Mouse (Mus musculus): ENCODE measurements at regions not wholly inside any gene's neighbourhood (a gene's known extent, or its start where the extent isn't known, plus 50 kb on each side); places are given as distances from the start of the nearest gene placed in this dataset.

GRCm38 (mm10) chr13:28607551-28608114 lies 345.9 kb downstream of the Sox4 start:
- no peaks in the 10 kb centered on the region for H3K9me3 ChIP-seq (ENCODE audit: control insufficient read depth, low read length)
- ATAC-seq (replicated peaks; ENCODE audit: low FRiP score) (no peak), DNase-seq (ENCODE audit: low spot score) (no peak)
- H3K4me2 ChIP-seq (ENCODE audit: low read depth, low read length, severe bottlenecking): no peak overlapping the region
- WGBS: 71% methylated on average over 6 of the region's 6 CpGs
- H3K36me3 ChIP-seq (ENCODE audit: control insufficient read depth, insufficient read depth, low read length): no peaks in the 10 kb centered on the region
- no peaks in the 10 kb centered on the region for H3K4me1 ChIP-seq (replicated peaks; ENCODE audit: control insufficient read depth, insufficient read depth, low read length)
- no peak overlapping the region for H3K4me3 ChIP-seq (ENCODE audit: low read depth, low read length)
- no peaks in the 10 kb centered on the region for H3K27me3 ChIP-seq (ENCODE audit: control insufficient read depth, insufficient read depth, low read length)
- no peak overlapping the region for H3K27ac ChIP-seq (ENCODE audit: low read depth, low read length)
- H3K9ac ChIP-seq (ENCODE audit: low read length): no peak overlapping the region

- Histone ChIP-seq H3K36me3 (ENCODE audit: control insufficient read depth, insufficient read depth, low read length) (no peaks in the 10 kb centered on the region), H3K4me2 (ENCODE audit: low read depth, low read length, severe bottlenecking) (no peak overlapping the region), H3K27ac (ENCODE audit: low read depth, low read length) (no peak overlapping the region), H3K27me3 (ENCODE audit: control insufficient read depth, insufficient read depth, low read length) (no peaks in the 10 kb centered on the region), H3K4me1 (replicated peaks; ENCODE audit: control insufficient read depth, insufficient read depth, low read length) (no peaks in the 10 kb centered on the region), H3K9me3 (ENCODE audit: control insufficient read depth, low read length) (no peaks in the 10 kb centered on the region), H3K9ac (ENCODE audit: low read length) (no peak overlapping the region), H3K4me3 (ENCODE audit: low read depth, low read length) (no peak overlapping the region)
- DNase-seq (ENCODE audit: low spot score) (no peak), ATAC-seq (replicated peaks; ENCODE audit: low FRiP score) (no peak)
- WGBS: 89% methylated on average over 1 of the region's 1 CpGs
Observed at GRCm38 (mm10) chr13:28606651-28607050, 346.9 kb downstream of the Sox4 start.

- no peak overlapping the region for H3K4me2 ChIP-seq (ENCODE audit: low read depth, low read length, severe bottlenecking)
- H3K9me3 ChIP-seq (ENCODE audit: control insufficient read depth, low read length): no peaks in the 10 kb centered on the region
- no peaks in the 10 kb centered on the region for H3K27me3 ChIP-seq (ENCODE audit: control insufficient read depth, insufficient read depth, low read length)
- ATAC-seq (replicated peaks; ENCODE audit: low FRiP score) (no peak), DNase-seq (ENCODE audit: low spot score) (no peak)
- H3K4me1 ChIP-seq (replicated peaks; ENCODE audit: control insufficient read depth, insufficient read depth, low read length): no peaks in the 10 kb centered on the region
- H3K9ac ChIP-seq (ENCODE audit: low read length): no peak overlapping the region
- H3K27ac ChIP-seq (ENCODE audit: low read depth, low read length): no peak overlapping the region
- 71% methylated on average over 1 of the region's 1 CpGs for WGBS
- no peak overlapping the region for H3K4me3 ChIP-seq (ENCODE audit: low read depth, low read length)
- H3K36me3 ChIP-seq (ENCODE audit: control insufficient read depth, insufficient read depth, low read length): no peaks in the 10 kb centered on the region
Observed at GRCm38 (mm10) chr13:28605833-28606232, 347.7 kb downstream of the Sox4 start.

GRCm38 (mm10) chr13:28604016-28604415 lies 346.7 kb downstream of the Gm11361 start:
- no peak overlapping the region for H3K9ac ChIP-seq (ENCODE audit: low read length)
- no peaks in the 10 kb centered on the region for H3K9me3 ChIP-seq (ENCODE audit: control insufficient read depth, low read length)
- no peak overlapping the region for H3K4me2 ChIP-seq (ENCODE audit: low read depth, low read length, severe bottlenecking)
- H3K36me3 ChIP-seq (ENCODE audit: control insufficient read depth, insufficient read depth, low read length): no peaks in the 10 kb centered on the region
- ATAC-seq (replicated peaks; ENCODE audit: low FRiP score) (no peak), DNase-seq (ENCODE audit: low spot score) (no peak)
- H3K27me3 ChIP-seq (ENCODE audit: control insufficient read depth, insufficient read depth, low read length): no peaks in the 10 kb centered on the region
- 77% methylated on average over 6 of the region's 6 CpGs for WGBS
- no peak overlapping the region for H3K27ac ChIP-seq (ENCODE audit: low read depth, low read length)
- H3K4me3 ChIP-seq (ENCODE audit: low read depth, low read length): no peak overlapping the region
- H3K4me1 ChIP-seq (replicated peaks; ENCODE audit: control insufficient read depth, insufficient read depth, low read length): no peaks in the 10 kb centered on the region

GRCm38 (mm10) chr13:28600792-28601191 lies 343.5 kb downstream of the Gm11361 start:
- H3K4me1 ChIP-seq (replicated peaks; ENCODE audit: control insufficient read depth, insufficient read depth, low read length): no peaks in the 10 kb centered on the region
- no peak overlapping the region for H3K27ac ChIP-seq (ENCODE audit: low read depth, low read length)
- ATAC-seq (replicated peaks; ENCODE audit: low FRiP score) (no peak), DNase-seq (ENCODE audit: low spot score) (no peak)
- H3K27me3 ChIP-seq (ENCODE audit: control insufficient read depth, insufficient read depth, low read length): no peaks in the 10 kb centered on the region
- H3K4me3 ChIP-seq (ENCODE audit: low read depth, low read length): no peak overlapping the region
- no peaks in the 10 kb centered on the region for H3K36me3 ChIP-seq (ENCODE audit: control insufficient read depth, insufficient read depth, low read length)
- no peak overlapping the region for H3K4me2 ChIP-seq (ENCODE audit: low read depth, low read length, severe bottlenecking)
- WGBS: 72% methylated on average over 5 of the region's 5 CpGs
- H3K9me3 ChIP-seq (ENCODE audit: control insufficient read depth, low read length): no peaks in the 10 kb centered on the region
- no peak overlapping the region for H3K9ac ChIP-seq (ENCODE audit: low read length)

- no peak overlapping the region for H3K4me3 ChIP-seq (ENCODE audit: low read depth, low read length)
- H3K27ac ChIP-seq (ENCODE audit: low read depth, low read length): no peak overlapping the region
- H3K36me3 ChIP-seq (ENCODE audit: control insufficient read depth, insufficient read depth, low read length): peaks cover 4% of the 10 kb centered on the region; the same call in 1 of the 2 replicates
- no peak overlapping the region for H3K4me2 ChIP-seq (ENCODE audit: low read depth, low read length, severe bottlenecking)
- DNase-seq (ENCODE audit: low spot score) (no peak), ATAC-seq (replicated peaks; ENCODE audit: low FRiP score) (no peak)
- H3K9me3 ChIP-seq (ENCODE audit: control insufficient read depth, low read length): no peaks in the 10 kb centered on the region
- H3K27me3 ChIP-seq (ENCODE audit: control insufficient read depth, insufficient read depth, low read length): no peaks in the 10 kb centered on the region
- no peak overlapping the region for H3K9ac ChIP-seq (ENCODE audit: low read length)
- no peaks in the 10 kb centered on the region for H3K4me1 ChIP-seq (replicated peaks; ENCODE audit: control insufficient read depth, insufficient read depth, low read length)
- WGBS: 90% methylated on average over 2 of the region's 2 CpGs
Observed at GRCm38 (mm10) chr13:28596367-28596766, 339.0 kb downstream of the Gm11361 start.

GRCm38 (mm10) chr13:28592176-28592575 lies 334.8 kb downstream of the Gm11361 start:
- H3K27ac ChIP-seq (ENCODE audit: low read depth, low read length): no peak overlapping the region
- no peak overlapping the region for H3K9ac ChIP-seq (ENCODE audit: low read length)
- ATAC-seq (replicated peaks; ENCODE audit: low FRiP score) (no peak), DNase-seq (ENCODE audit: low spot score) (no peak)
- 94% methylated on average over 1 of the region's 1 CpGs for WGBS
- no peak overlapping the region for H3K4me3 ChIP-seq (ENCODE audit: low read depth, low read length)
- H3K9me3 ChIP-seq (ENCODE audit: control insufficient read depth, low read length): no peaks in the 10 kb centered on the region
- peaks cover 4% of the 10 kb centered on the region; the same call in 1 of the 2 replicates for H3K36me3 ChIP-seq (ENCODE audit: control insufficient read depth, insufficient read depth, low read length)
- no peaks in the 10 kb centered on the region for H3K27me3 ChIP-seq (ENCODE audit: control insufficient read depth, insufficient read depth, low read length)
- H3K4me1 ChIP-seq (replicated peaks; ENCODE audit: control insufficient read depth, insufficient read depth, low read length): no peaks in the 10 kb centered on the region
- no peak overlapping the region for H3K4me2 ChIP-seq (ENCODE audit: low read depth, low read length, severe bottlenecking)

GRCm38 (mm10) chr13:28587977-28588376 lies 330.6 kb downstream of the Gm11361 start:
- no peak for DNase-seq (ENCODE audit: low spot score)
- H3K9me3 ChIP-seq (ENCODE audit: control insufficient read depth, low read length): no peaks in the 10 kb centered on the region
- H3K27me3 ChIP-seq (ENCODE audit: control insufficient read depth, insufficient read depth, low read length): no peaks in the 10 kb centered on the region
- H3K27ac ChIP-seq (ENCODE audit: low read depth, low read length): no peak overlapping the region
- H3K36me3 ChIP-seq (ENCODE audit: control insufficient read depth, insufficient read depth, low read length): no peaks in the 10 kb centered on the region
- no peak overlapping the region for H3K4me2 ChIP-seq (ENCODE audit: low read depth, low read length, severe bottlenecking)
- no peak for ATAC-seq (replicated peaks; ENCODE audit: low FRiP score)
- no peak overlapping the region for H3K4me3 ChIP-seq (ENCODE audit: low read depth, low read length)
- H3K4me1 ChIP-seq (replicated peaks; ENCODE audit: control insufficient read depth, insufficient read depth, low read length): no peaks in the 10 kb centered on the region
- H3K9ac ChIP-seq (ENCODE audit: low read length): no peak overlapping the region
- WGBS: 92% methylated on average over 5 of the region's 5 CpGs

GRCm38 (mm10) chr13:28586693-28587092 lies 329.4 kb downstream of the Gm11361 start:
- no peak overlapping the region for H3K4me3 ChIP-seq (ENCODE audit: low read depth, low read length)
- H3K27ac ChIP-seq (ENCODE audit: low read depth, low read length): no peak overlapping the region
- no peaks in the 10 kb centered on the region for H3K9me3 ChIP-seq (ENCODE audit: control insufficient read depth, low read length)
- H3K4me1 ChIP-seq (replicated peaks; ENCODE audit: control insufficient read depth, insufficient read depth, low read length): no peaks in the 10 kb centered on the region
- H3K27me3 ChIP-seq (ENCODE audit: control insufficient read depth, insufficient read depth, low read length): no peaks in the 10 kb centered on the region
- 92% methylated on average over 7 of the region's 7 CpGs for WGBS
- ATAC-seq (replicated peaks; ENCODE audit: low FRiP score) (no peak), DNase-seq (ENCODE audit: low spot score) (no peak)
- H3K36me3 ChIP-seq (ENCODE audit: control insufficient read depth, insufficient read depth, low read length): no peaks in the 10 kb centered on the region
- H3K4me2 ChIP-seq (ENCODE audit: low read depth, low read length, severe bottlenecking): no peak overlapping the region
- no peak overlapping the region for H3K9ac ChIP-seq (ENCODE audit: low read length)

Data from forebrain, embryonic 11.5 days (tissue).